Mouse (Mus musculus) brown adipose tissue, adult 24 weeks (tissue): Measurements from ENCODE around the gene Rfc4. TPM values are rescaled to one million over a fixed set of nuclear protein-coding genes. Genes with fewer than 3 reads are reported as not detected.

Source experiments
- H3K27ac ChIP-seq: fragments of 200-500 bp; replicated peaks from 2 replicates; pipeline ENCODE4 v1.5.1; 2012; ENCODE audit warnings: low read depth, mild to moderate bottlenecking, low read length
- H3K4me1 ChIP-seq: fragments of 200-500 bp; 2 replicates; pipeline ENCODE4 v1.6.1; 2012; ENCODE audit warnings: low read length, mixed read lengths; ENCODE audit not compliant: control insufficient read depth, insufficient read depth, insufficient read length
- H3K4me3 ChIP-seq: fragments of 200-500 bp; 2 replicates; pipeline ENCODE4 v1.5.1; 2012; ENCODE audit warnings: low read depth, mild to moderate bottlenecking, low read length, moderate library complexity; ENCODE audit not compliant: insufficient read depth
- polyA plus RNA-seq: library from polyadenylated mRNA; stranded (reverse); fragments of >200 nt; gene quantifications from 2 replicates; pipeline ENCODE4 v1.2.4, GENCODE M21; 2012; ENCODE audit not compliant: missing spikeins, insufficient read depth, insufficient read length

Gene Rfc4
- polyA plus RNA-seq, 1 experiment: 15.6 TPM

GRCm38 (mm10) chr16:23114339-23115171, 13.0 kb downstream of the Rfc4 start:
- Histone ChIP-seq H3K4me3 (no peak overlapping the region), H3K27ac (no peak overlapping the region), H3K4me1 (no peaks in the 10 kb centered on the region)

- Histone ChIP-seq H3K27ac (no peak overlapping the region), H3K4me3 (no peak overlapping the region), H3K4me1 (no peaks in the 10 kb centered on the region)
These were observed 13.6 kb downstream of the Rfc4 start for GRCm38 (mm10) chr16:23113903-23114302.

- Histone ChIP-seq H3K27ac (no peak overlapping the region), H3K4me3 (no peak overlapping the region), H3K4me1 (no peaks in the 10 kb centered on the region)
These were observed 14.6 kb downstream of the Rfc4 start for GRCm38 (mm10) chr16:23112861-23113435.

GRCm38 (mm10) chr16:23112348-23112747, 15.2 kb downstream of the Rfc4 start:
- H3K4me3 ChIP-seq: no peak overlapping the region
- no peak overlapping the region for H3K27ac ChIP-seq
- no peaks in the 10 kb centered on the region for H3K4me1 ChIP-seq

GRCm38 (mm10) chr16:23109350-23110280, 17.9 kb downstream of the Rfc4 start:
- H3K4me3 ChIP-seq: peak overlapping the region; percentile 82
- H3K4me1 ChIP-seq: no peaks in the 10 kb centered on the region
- H3K27ac ChIP-seq: no peak overlapping the region

GRCm38 (mm10) chr16:23108943-23109342, 18.6 kb downstream of the Rfc4 start:
- Histone ChIP-seq H3K27ac (no peak overlapping the region), H3K4me1 (no peaks in the 10 kb centered on the region), H3K4me3 (peak overlapping the region; percentile 82)

GRCm38 (mm10) chr16:23107946-23108759, 19.4 kb downstream of the Rfc4 start:
- Histone ChIP-seq H3K4me3 (peak overlapping the region; percentile 82), H3K4me1 (no peaks in the 10 kb centered on the region), H3K27ac (peak overlapping the region; percentile 99)

- Histone ChIP-seq H3K4me3 (peak within 1 kb of the TSS; percentile 82), H3K4me1 (no peaks in the 10 kb centered on the region), H3K27ac (peak within 1 kb of the TSS; percentile 99)
These were observed 20.1 kb downstream of the Rfc4 start, which contains the start of gene Eif4a2 for GRCm38 (mm10) chr16:23107231-23107942. Gene Eif4a2 (plus strand): TSS chr16:23107444.

- Histone ChIP-seq H3K4me1 (no peaks in the 10 kb centered on the region), H3K4me3 (no peak overlapping the region), H3K27ac (no peak overlapping the region)
These were observed 21.4 kb downstream of the Rfc4 start for GRCm38 (mm10) chr16:23106121-23106520.

- Histone ChIP-seq H3K4me3 (no peak overlapping the region), H3K27ac (no peak overlapping the region), H3K4me1 (no peaks in the 10 kb centered on the region)
These were observed 23.7 kb downstream of the Rfc4 start for GRCm38 (mm10) chr16:23103841-23104240.

GRCm38 (mm10) chr16:23103038-23103745, 24.3 kb downstream of the Rfc4 start:
- H3K4me1 ChIP-seq: no peaks in the 10 kb centered on the region
- H3K4me3 ChIP-seq: peak overlapping the region; percentile 22; the same call in 1 of the 2 replicates
- no peak overlapping the region for H3K27ac ChIP-seq

- Histone ChIP-seq H3K4me3 (peak overlapping the region; percentile 22; the same call in 1 of the 2 replicates), H3K4me1 (no peaks in the 10 kb centered on the region), H3K27ac (no peak overlapping the region)
These were observed 25.0 kb downstream of the Rfc4 start for GRCm38 (mm10) chr16:23102340-23103037.

GRCm38 (mm10) chr16:23100613-23101012, 26.9 kb downstream of the Rfc4 start:
- H3K4me3 ChIP-seq: no peak overlapping the region; the same call in 1 of the 2 replicates
- H3K27ac ChIP-seq: no peak overlapping the region
- no peaks in the 10 kb centered on the region for H3K4me1 ChIP-seq
